Mouse (Mus musculus): Measurements from ENCODE around the gene Eif4g1.

DNA sequence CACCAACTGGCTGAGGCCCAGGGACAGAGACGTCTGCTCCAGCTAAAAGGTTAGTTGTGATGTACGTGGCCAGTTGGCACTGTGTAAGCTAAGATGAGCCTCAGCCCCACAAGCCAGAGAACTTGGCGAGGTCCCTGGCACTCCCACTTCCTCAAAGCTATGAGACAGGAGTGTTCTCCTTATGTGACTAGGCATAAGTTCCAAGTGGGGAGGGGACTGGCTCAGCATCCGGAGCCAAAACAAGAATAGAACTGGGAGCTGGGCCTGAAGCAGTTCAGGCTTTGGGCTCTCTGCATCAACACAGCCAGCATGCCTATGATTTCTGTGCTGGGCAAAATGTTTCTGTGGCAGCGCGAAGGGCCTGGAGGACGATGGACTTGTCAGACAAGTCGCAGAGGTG is 26.7 kb downstream of the Eif4g1 start:
- TF ChIP-seq CTCF (IDR thresholded peaks at IDR 0.05; ENCODE audit: low read depth): no peak
- no peak for TF ChIP-seq EP300 (IDR thresholded peaks at IDR 0.05; ENCODE audit: low read depth)
